Mouse (Mus musculus): ENCODE data around the gene Gm28047. TPM values are rescaled to one million over a fixed set of nuclear protein-coding genes. Genes with fewer than 3 reads are reported as not detected.

Gene Gm28047
- polyA plus RNA-seq, 1 experiment from 2014 or later, result not detected

GRCm38 (mm10) chr15:102533926-102534325 lies 90.9 kb downstream of the Gm28047 start:
- Histone ChIP-seq H3K4me2 (no peak overlapping the region), H3K9ac (no peak overlapping the region), H3K36me3 (peaks cover 91% of the 10 kb centered on the region), H3K4me1 (no peaks in the 10 kb centered on the region), H3K27me3 (no peaks in the 10 kb centered on the region), H3K27ac (no peak overlapping the region), H3K9me3 (replicated peaks) (no peaks in the 10 kb centered on the region), H3K4me3 (replicated peaks) (no peak overlapping the region)
- WGBS, result 88% methylated on average over 7 of the region's 7 CpGs
- no peak for ATAC-seq (replicated peaks; ENCODE audit: low FRiP score)

- Histone ChIP-seq H3K9me3 (replicated peaks) (no peaks in the 10 kb centered on the region), H3K4me2 (no peak overlapping the region), H3K36me3 (peaks cover 93% of the 10 kb centered on the region), H3K27ac (no peak overlapping the region), H3K4me1 (no peaks in the 10 kb centered on the region), H3K4me3 (replicated peaks) (no peak overlapping the region), H3K27me3 (no peaks in the 10 kb centered on the region), H3K9ac (no peak overlapping the region)
- no peak for ATAC-seq (replicated peaks; ENCODE audit: low FRiP score)
- WGBS, result 89% methylated on average over 3 of the region's 3 CpGs
Measured at GRCm38 (mm10) chr15:102532106-102532900, 92.6 kb downstream of the Gm28047 start.

GRCm38 (mm10) chr15:102531586-102531985 lies 93.3 kb downstream of the Gm28047 start:
- Histone ChIP-seq H3K36me3 (peaks cover 89% of the 10 kb centered on the region), H3K27me3 (no peaks in the 10 kb centered on the region), H3K9ac (no peak overlapping the region), H3K4me2 (no peak overlapping the region), H3K9me3 (replicated peaks) (no peaks in the 10 kb centered on the region), H3K4me1 (no peaks in the 10 kb centered on the region), H3K4me3 (replicated peaks) (no peak overlapping the region), H3K27ac (no peak overlapping the region)
- 53% methylated on average over 4 of the region's 4 CpGs for WGBS
- no peak for ATAC-seq (replicated peaks; ENCODE audit: low FRiP score)

- 78% methylated on average over 4 of the region's 4 CpGs for WGBS
- no peaks in the 10 kb centered on the region for H3K9me3 ChIP-seq (replicated peaks)
- peaks cover 83% of the 10 kb centered on the region for H3K36me3 ChIP-seq
- ATAC-seq (replicated peaks; ENCODE audit: low FRiP score), result no peak
- H3K4me2 ChIP-seq, result no peak overlapping the region
- no peaks in the 10 kb centered on the region for H3K27me3 ChIP-seq
- H3K27ac ChIP-seq, result no peak overlapping the region
- H3K4me3 ChIP-seq (replicated peaks), result no peak overlapping the region
- no peaks in the 10 kb centered on the region for H3K4me1 ChIP-seq
- no peak overlapping the region for H3K9ac ChIP-seq
Measured at GRCm38 (mm10) chr15:102530566-102530965, 94.3 kb downstream of the Gm28047 start.

- H3K4me2 ChIP-seq, result no peak overlapping the region
- ATAC-seq (replicated peaks; ENCODE audit: low FRiP score), result no peak
- H3K4me3 ChIP-seq (replicated peaks), result no peak overlapping the region
- 90% methylated on average over 1 of the region's 1 CpGs for WGBS
- H3K36me3 ChIP-seq, result peaks cover 85% of the 10 kb centered on the region
- no peaks in the 10 kb centered on the region for H3K9me3 ChIP-seq (replicated peaks)
- H3K4me1 ChIP-seq, result no peaks in the 10 kb centered on the region
- no peak overlapping the region for H3K27ac ChIP-seq
- H3K9ac ChIP-seq, result no peak overlapping the region
- no peaks in the 10 kb centered on the region for H3K27me3 ChIP-seq
Measured at GRCm38 (mm10) chr15:102528396-102528795, 96.5 kb downstream of the Gm28047 start.

GRCm38 (mm10) chr15:102527936-102528335 lies 96.9 kb downstream of the Gm28047 start:
- no peaks in the 10 kb centered on the region for H3K27me3 ChIP-seq
- no peaks in the 10 kb centered on the region for H3K4me1 ChIP-seq
- peaks cover 82% of the 10 kb centered on the region for H3K36me3 ChIP-seq
- H3K4me2 ChIP-seq, result no peak overlapping the region
- no peak overlapping the region for H3K4me3 ChIP-seq (replicated peaks)
- no peaks in the 10 kb centered on the region for H3K9me3 ChIP-seq (replicated peaks)
- H3K9ac ChIP-seq, result no peak overlapping the region
- WGBS, result 79% methylated on average over 3 of the region's 3 CpGs
- ATAC-seq (replicated peaks; ENCODE audit: low FRiP score), result no peak
- H3K27ac ChIP-seq, result no peak overlapping the region

- WGBS, result 70% methylated on average over 6 of the region's 6 CpGs
- H3K9ac ChIP-seq, result no peak overlapping the region
- peaks cover 83% of the 10 kb centered on the region for H3K36me3 ChIP-seq
- no peaks in the 10 kb centered on the region for H3K27me3 ChIP-seq
- H3K9me3 ChIP-seq (replicated peaks), result no peaks in the 10 kb centered on the region
- H3K4me2 ChIP-seq, result no peak overlapping the region
- no peaks in the 10 kb centered on the region for H3K4me1 ChIP-seq
- ATAC-seq (replicated peaks; ENCODE audit: low FRiP score), result no peak
- H3K27ac ChIP-seq, result no peak overlapping the region
- H3K4me3 ChIP-seq (replicated peaks), result no peak overlapping the region
Measured at GRCm38 (mm10) chr15:102526111-102527002, 98.5 kb downstream of the Gm28047 start.

GRCm38 (mm10) chr15:102524892-102525485 lies 99.9 kb downstream of the Gm28047 start, which contains the start of gene Npff:
Gene Npff (minus strand): TSS chr15:102524942.
- Histone ChIP-seq H3K4me3 (replicated peaks) (no peak within 1 kb of the TSS), H3K27ac (no peak within 1 kb of the TSS), H3K36me3 (peaks cover 82% of the 10 kb centered on the region), H3K27me3 (no peaks in the 10 kb centered on the region), H3K4me2 (no peak within 1 kb of the TSS), H3K9ac (peak within 1 kb of the TSS; percentile 15; the same call in 1 of the 2 replicates), H3K4me1 (peaks cover 10% of the 10 kb centered on the region), H3K9me3 (replicated peaks) (no peaks in the 10 kb centered on the region)
- 4% methylated on average over 3 of the region's 3 CpGs for whole genome bisulfite sequencing
- ATAC-seq (replicated peaks; ENCODE audit: low FRiP score), result no peak

GRCm38 (mm10) chr15:102521480-102521879 lies 103.4 kb downstream of the Gm28047 start:
- Histone ChIP-seq H3K27me3 (no peaks in the 10 kb centered on the region), H3K4me3 (replicated peaks) (no peak overlapping the region), H3K9ac (no peak overlapping the region), H3K4me2 (no peak overlapping the region), H3K27ac (no peak overlapping the region), H3K36me3 (peaks cover 54% of the 10 kb centered on the region), H3K9me3 (replicated peaks) (no peaks in the 10 kb centered on the region), H3K4me1 (peaks cover 20% of the 10 kb centered on the region)
- no peak for ATAC-seq (replicated peaks; ENCODE audit: low FRiP score)
- WGBS, result 89% methylated on average over 4 of the region's 4 CpGs

GRCm38 (mm10) chr15:102520416-102520815 lies 104.5 kb downstream of the Gm28047 start:
- no peak overlapping the region for H3K4me3 ChIP-seq (replicated peaks)
- WGBS, result 85% methylated on average over 4 of the region's 4 CpGs
- no peak for ATAC-seq (replicated peaks; ENCODE audit: low FRiP score)
- no peaks in the 10 kb centered on the region for H3K9me3 ChIP-seq (replicated peaks)
- H3K4me2 ChIP-seq, result no peak overlapping the region
- peaks cover 30% of the 10 kb centered on the region for H3K4me1 ChIP-seq
- peaks cover 49% of the 10 kb centered on the region for H3K36me3 ChIP-seq
- H3K9ac ChIP-seq, result 0 out of 2 replicates have a peak overlapping the region, but pooled peaks have one; percentile 14
- no peak overlapping the region for H3K27ac ChIP-seq
- no peaks in the 10 kb centered on the region for H3K27me3 ChIP-seq

GRCm38 (mm10) chr15:102519211-102520141 lies 105.4 kb downstream of the Gm28047 start:
- peak overlapping the region; percentile 85 for H3K9ac ChIP-seq
- H3K36me3 ChIP-seq, result peaks cover 41% of the 10 kb centered on the region
- no peak for ATAC-seq (replicated peaks; ENCODE audit: low FRiP score)
- peak overlapping the region; percentile 80 for H3K4me3 ChIP-seq (replicated peaks)
- H3K4me1 ChIP-seq, result peaks cover 34% of the 10 kb centered on the region
- WGBS, result 50% methylated on average over 17 of the region's 17 CpGs
- peak overlapping the region; percentile 100; the same call in 1 of the 2 replicates for H3K27ac ChIP-seq
- no peaks in the 10 kb centered on the region for H3K27me3 ChIP-seq
- no peaks in the 10 kb centered on the region for H3K9me3 ChIP-seq (replicated peaks)
- peak overlapping the region; percentile 81 for H3K4me2 ChIP-seq

All from kidney, embryonic 15.5 days (tissue).